Mouse (Mus musculus) bone marrow, adult 2 months (tissue): ENCODE results near the gene Fbxo42.

Source experiments
- CTCF ChIP-seq: fragments of 200-500 bp; IDR thresholded peaks from 2 replicates; pipeline ENCODE4 v1.5.1; 2011; ENCODE audit warnings: low read length, control low read depth; ENCODE audit not compliant: control insufficient read depth, insufficient read depth
- POLR2A ChIP-seq: fragments of 200-500 bp; IDR thresholded peaks from 2 replicates; pipeline ENCODE4 v1.6.1; 2011; ENCODE audit warnings: low read depth, mild to moderate bottlenecking, control low read depth, low read length, borderline replicate concordance; ENCODE audit not compliant: control insufficient read depth

DNA sequence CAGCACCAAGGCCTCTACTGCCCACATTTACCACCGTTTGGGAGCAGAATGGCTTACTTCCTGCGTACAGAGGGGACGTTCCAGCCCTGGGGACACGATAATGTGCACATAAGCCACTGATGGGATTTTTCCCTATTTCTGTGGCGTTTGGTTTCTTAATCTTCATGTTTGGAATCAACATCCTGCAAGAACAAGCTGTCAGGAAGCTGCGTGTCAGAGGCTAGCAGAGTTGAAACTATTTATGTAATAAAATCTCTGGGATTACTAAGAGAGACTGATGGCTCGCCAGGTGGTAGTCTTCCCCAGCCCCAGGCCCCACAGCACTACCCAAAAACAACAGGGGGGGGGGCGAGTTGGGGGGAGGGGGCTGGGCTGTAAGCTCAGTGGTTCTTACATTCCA, 14.5 kb upstream of the Fbxo42 start:
- TF ChIP-seq CTCF (no peak), POLR2A (no peak)
